Mouse (Mus musculus) left cerebral cortex, postnatal 10 days (tissue): Measurements from ENCODE around the gene Stt3a. TPM values are rescaled to one million over a fixed set of nuclear protein-coding genes. Genes with fewer than 3 reads are reported as not detected.
A peak's percentile ranks its signal among the peaks of the same experiment; 100 is the strongest.

Source experiments
- DNase-seq, 2 experiments: peaks; one replicate each; pipeline ENCODE4 v3.0.0; 2021 to 2022; ENCODE audit warnings: low spot score in 2 of 2, mixed read lengths in 1 of 2; ENCODE audit errors: extremely low spot score in 1 of 2
- intact Hi-C: fragments of 180-260 bp; cut with DNase I; formaldehyde crosslinking; loops from one replicate; pipeline ENCODE4 v1.15.1; 2025
- total RNA-seq, 2 experiments: library from RNA; stranded (reverse); gene quantifications; 2 replicates each; pipeline ENCODE4 v1.2.3; 2021

The Stt3a gene
- total RNA-seq, 2 experiments from 2014 or later = 75.0 to 76.6 TPM

- intact Hi-C loops = no loop called here
- DNase-seq = no peak
These were observed 40.3 kb downstream of the Stt3a start, which contains the start of gene Chek1 for GRCm38 (mm10) chr9:36727034-36727755. Gene Chek1, minus strand, starts transcription at chr9:36727065.

DNA sequence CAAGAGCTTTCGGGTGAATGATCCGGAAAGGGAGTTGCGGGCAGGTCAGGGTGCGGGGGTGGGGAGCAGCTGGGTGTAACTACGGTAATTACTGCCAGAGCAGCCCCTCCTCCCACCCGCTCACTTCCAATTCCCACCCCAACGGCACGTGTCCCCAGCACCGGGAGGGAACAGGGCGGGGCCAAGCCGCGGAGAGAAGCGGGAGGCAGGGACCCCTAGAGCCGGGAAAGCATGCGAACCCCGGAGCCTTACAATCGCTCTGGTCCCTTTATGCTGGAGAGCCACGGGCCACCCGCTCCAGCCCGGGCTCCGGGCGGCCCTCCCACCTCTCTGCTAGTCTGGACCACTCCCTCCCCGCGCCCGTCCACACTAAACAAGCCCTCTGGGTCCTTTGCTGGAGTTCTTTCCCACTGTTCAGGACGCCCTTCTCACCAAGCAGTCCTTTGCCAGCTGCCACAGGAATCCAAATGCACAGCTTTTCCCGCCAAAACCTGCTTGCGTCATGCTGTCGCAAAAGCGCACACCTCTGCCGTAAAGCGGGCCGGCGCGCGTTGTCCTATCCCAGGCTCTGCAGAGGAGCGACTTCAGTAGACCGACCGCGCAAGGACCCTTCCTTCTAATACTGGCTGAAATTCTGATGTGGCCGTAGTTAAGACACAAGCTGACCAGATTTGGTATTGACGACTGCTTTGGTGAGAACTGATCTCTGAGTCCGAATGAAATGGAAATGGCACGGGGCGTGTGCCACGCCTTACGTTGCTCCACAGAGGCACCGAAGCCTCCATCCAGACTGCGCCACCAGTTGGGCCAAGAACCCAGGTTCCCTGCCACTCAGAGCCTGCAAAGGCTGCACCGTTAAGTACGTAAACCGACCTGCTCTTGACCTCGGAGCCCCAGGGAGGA is 41.1 kb downstream of the Stt3a start:
- peak; percentile 90 to 91 for DNase-seq
- intact Hi-C loops = no loop called here

DNA sequence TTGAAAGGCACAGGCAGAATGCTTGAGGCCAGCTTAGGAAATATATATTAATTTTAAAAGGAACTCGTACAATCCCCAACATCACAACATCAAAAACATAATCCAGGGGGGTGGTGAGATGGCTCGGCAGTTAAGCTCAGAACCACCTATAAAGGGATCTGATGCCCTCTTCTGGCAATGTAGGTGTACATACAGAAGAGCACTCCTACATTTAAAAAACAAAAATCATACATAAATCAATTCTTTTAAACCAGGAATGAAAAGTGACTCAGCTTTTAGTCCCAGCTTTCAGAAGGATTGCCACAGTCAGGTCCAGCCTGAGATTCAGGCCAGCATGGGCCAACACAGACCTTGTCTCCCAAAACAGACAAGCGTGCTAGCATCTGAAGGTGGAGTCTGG is 50.9 kb downstream of the Stt3a start:
- intact Hi-C loops = loop anchor here (5.0 kb wide), 1 partner anchor 1124 kb away; no protein-coding TSS in a partner anchor
- peak in 1 of 2 experiments; percentile 3 for DNase-seq

- DNase-seq = no peak
- intact Hi-C loops = no loop called here
These were observed 60.2 kb downstream of the Stt3a start for GRCm38 (mm10) chr9:36707304-36707703.

DNA sequence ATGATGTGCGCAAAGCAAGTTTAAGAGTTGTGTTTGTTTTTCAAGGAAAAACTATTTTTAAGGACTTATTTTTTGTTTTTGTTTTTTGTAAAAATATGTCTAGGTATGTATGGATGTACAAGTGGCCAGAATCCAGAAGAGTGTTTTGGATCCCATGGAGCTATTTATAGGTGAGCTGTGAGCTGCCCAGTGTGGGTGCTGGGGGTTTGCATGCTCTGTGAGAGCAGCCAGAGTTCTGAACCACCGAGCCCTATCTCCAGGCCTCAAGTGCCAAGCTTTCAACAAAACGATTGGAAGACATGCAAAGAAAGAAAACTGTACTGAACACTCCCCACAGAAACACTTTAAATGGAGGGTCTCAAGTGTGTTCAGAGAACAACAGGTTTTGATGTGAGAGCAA is 61.6 kb downstream of the Stt3a start:
- intact Hi-C loops = no loop called here
- no peak for DNase-seq

DNA sequence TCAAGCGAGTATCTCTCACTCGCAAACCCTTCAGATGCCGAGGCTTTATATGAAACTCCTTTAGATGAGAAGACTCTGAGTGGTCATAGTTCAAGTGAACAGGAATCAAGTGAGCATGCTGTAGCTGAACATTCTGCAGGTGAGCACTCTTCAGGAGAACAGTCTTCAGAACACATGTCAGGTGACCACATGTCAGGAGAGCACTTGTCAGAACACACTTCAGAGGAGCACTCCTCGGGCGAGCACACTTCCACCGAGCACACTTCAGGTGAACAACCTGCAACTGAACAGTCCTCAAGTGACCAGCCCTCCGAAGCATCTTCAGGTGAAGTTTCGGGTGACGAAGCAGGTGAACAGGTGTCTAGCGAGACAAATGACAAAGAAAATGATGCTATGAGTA is 73.2 kb downstream of the Stt3a start:
- intact Hi-C loops = loop anchor here (10.0 kb wide), 1 partner anchor 1279 kb away; no protein-coding TSS in a partner anchor
- peak in 1 of 2 experiments; percentile 9 for DNase-seq

GRCm38 (mm10) chr9:36692920-36693319 is 74.6 kb downstream of the Stt3a start, which contains the start of gene Acrv1:
Gene Acrv1, plus strand, starts transcription at chr9:36693220.
- no peak for DNase-seq

GRCm38 (mm10) chr9:36687329-36687728 is 80.2 kb downstream of the Stt3a start:
- intact Hi-C loops = no loop called here
- peak in 1 of 2 experiments; percentile 3 for DNase-seq

More at GRCm38 (mm10) chr9:36692920-36693319, 74.6 kb downstream of the Stt3a start, which contains the start of gene Acrv1:
- intact Hi-C loops = loop anchor here (10.0 kb wide), 1 partner anchor 1278 kb away; no protein-coding TSS in a partner anchor

DNA sequence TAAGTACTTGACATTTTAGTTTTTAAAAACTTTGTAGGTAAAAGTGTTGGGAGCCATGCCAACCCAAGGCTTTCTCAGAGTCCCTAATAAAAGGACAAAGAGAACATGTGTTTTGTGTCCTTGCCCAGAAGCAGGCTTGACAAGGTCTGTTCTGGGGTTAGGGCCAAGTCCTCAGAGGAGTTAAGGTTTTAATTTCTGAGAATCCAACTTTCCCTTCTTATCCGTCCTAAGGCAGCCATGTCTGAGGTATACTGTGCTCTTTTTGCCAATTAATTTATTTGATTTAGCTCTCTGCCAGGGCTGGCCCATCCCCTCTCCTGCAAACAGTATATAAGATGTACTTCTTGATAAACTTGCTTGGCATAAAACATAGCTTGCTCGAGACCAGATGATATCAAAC is 86.1 kb downstream of the Stt3a start:
- intact Hi-C loops = no loop called here
- DNase-seq = no peak

Other genes starting within 250 kb of the Stt3a start
- gene Gm5615, start 225.7 kb downstream of the Stt3a start, total RNA-seq = not detected
- gene Gm17689, start 185.0 kb downstream of the Stt3a start, total RNA-seq = not detected
- not detected for gene A630095E13Rik, start 124.3 kb downstream of the Stt3a start, total RNA-seq
- not detected for gene Acrv1, start 74.5 kb downstream of the Stt3a start, total RNA-seq
- 1 to 10 TPM; 2.3 to 3.1 TPM for gene Chek1, start 40.6 kb downstream of the Stt3a start, total RNA-seq
- gene Ei24, start 29.7 kb upstream of the Stt3a start, total RNA-seq = 100 to 1,000 TPM; 125 to 130 TPM
- 100 to 1,000 TPM; 375 to 377 TPM for gene Fez1, start 54.2 kb upstream of the Stt3a start, total RNA-seq